Mouse (Mus musculus) ES-Bruce4 (cell line): Measurements from ENCODE around the gene Cers6.

ENCODE experiments used
- CTCF ChIP-seq: IDR thresholded peaks from one replicate; pipeline ENCODE4 v1.8.1; 2011; ENCODE audit warnings: low read depth, low read length
- EP300 ChIP-seq: IDR thresholded peaks from 2 replicates; pipeline ENCODE4 v1.6.1; 2011; ENCODE audit warnings: low read depth, low read length; ENCODE audit not compliant: insufficient read depth
- POLR2A ChIP-seq: IDR thresholded peaks from one replicate; pipeline ENCODE4 v1.8.1; 2011; ENCODE audit warnings: low read length; ENCODE audit not compliant: insufficient read depth

DNA sequence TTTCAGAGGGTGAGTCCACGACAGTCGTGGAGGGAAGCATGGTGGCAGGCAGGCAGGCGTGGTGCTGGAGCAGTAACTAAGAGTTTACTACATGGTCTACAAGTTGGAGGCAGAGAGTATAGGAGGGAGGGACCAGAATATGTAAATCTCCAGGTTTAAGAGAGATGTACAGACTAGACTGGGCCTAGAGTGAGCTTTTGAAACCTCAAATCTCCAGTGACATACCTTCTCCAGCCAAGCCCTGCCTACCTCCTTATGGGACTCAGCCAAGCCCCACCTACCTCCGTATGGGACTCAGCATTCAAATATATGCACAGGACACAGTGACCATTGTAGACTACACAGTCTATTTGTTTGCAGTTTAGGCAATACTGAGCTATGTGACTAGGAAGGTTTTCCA is 184.7 kb downstream of the Cers6 start:
- TF ChIP-seq EP300 (no peak), CTCF (no peak), POLR2A (no peak)
